Mouse (Mus musculus): Measurements from ENCODE around the gene Gys1.
A peak's percentile ranks its signal among the peaks of the same experiment; 100 is the strongest.
"Not testable (repeated sequence)": the region's sequence is repeated elsewhere in the genome, so short reads cannot be mapped to it uniquely, and the experiment has no call there.

Gene Gys1

GRCm38 (mm10) chr7:45434203-45435015, at the start of gene Gys1:
Gene Gys1 (plus strand): TSS chr7:45434844.
- peak; percentile 100 for DNase-seq (ENCODE audit: low spot score)

GRCm38 (mm10) chr7:45386077-45386476, 48.6 kb upstream of the Gys1 start:
- no peak for DNase-seq (ENCODE audit: low spot score)

DNA sequence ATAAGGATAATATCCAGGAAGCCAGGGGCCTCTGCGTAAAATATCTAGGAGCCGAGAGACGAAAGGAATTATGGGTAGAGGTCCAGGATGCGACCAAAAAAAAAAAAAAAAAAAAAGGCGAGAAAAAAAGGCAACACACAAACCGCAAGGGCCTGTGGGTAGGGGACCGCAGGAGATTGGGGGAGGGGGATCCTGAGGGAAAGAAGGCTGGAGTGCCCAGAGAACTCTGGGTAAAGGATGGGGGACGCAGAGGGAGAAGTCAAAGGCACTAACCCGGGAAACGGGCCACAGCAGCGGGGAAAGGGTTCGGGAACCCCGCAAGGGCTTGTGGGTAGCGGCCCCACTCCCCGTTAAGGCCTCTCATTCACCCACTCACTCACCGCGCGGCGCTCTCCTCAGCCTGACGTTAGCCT, 39.5 kb upstream of the Gys1 start:
- peak; percentile 59 for DNase-seq (ENCODE audit: low spot score)

- DNase-seq (ENCODE audit: low spot score) = peak; percentile 100
Observed at GRCm38 (mm10) chr7:45395578-45396336, 38.9 kb upstream of the Gys1 start, which contains the start of gene Snrnp70. Gene Snrnp70 (minus strand): TSS chr7:45395742.

GRCm38 (mm10) chr7:45396337-45396775, 38.3 kb upstream of the Gys1 start:
- DNase-seq (ENCODE audit: low spot score) = not testable (repeated sequence)

- no peak for DNase-seq (ENCODE audit: low spot score)
Observed at GRCm38 (mm10) chr7:45396787-45397186, 37.9 kb upstream of the Gys1 start.

- DNase-seq (ENCODE audit: low spot score) = no peak
Observed at GRCm38 (mm10) chr7:45401521-45402085, 33.0 kb upstream of the Gys1 start.

- DNase-seq (ENCODE audit: low spot score) = no peak
Observed at GRCm38 (mm10) chr7:45403532-45404261, 30.9 kb upstream of the Gys1 start.

GRCm38 (mm10) chr7:45405091-45406075, 29.3 kb upstream of the Gys1 start, which contains the start of gene Kcna7:
Gene Kcna7 (plus strand): TSS chr7:45405653.
- no peak for DNase-seq (ENCODE audit: low spot score)

DNA sequence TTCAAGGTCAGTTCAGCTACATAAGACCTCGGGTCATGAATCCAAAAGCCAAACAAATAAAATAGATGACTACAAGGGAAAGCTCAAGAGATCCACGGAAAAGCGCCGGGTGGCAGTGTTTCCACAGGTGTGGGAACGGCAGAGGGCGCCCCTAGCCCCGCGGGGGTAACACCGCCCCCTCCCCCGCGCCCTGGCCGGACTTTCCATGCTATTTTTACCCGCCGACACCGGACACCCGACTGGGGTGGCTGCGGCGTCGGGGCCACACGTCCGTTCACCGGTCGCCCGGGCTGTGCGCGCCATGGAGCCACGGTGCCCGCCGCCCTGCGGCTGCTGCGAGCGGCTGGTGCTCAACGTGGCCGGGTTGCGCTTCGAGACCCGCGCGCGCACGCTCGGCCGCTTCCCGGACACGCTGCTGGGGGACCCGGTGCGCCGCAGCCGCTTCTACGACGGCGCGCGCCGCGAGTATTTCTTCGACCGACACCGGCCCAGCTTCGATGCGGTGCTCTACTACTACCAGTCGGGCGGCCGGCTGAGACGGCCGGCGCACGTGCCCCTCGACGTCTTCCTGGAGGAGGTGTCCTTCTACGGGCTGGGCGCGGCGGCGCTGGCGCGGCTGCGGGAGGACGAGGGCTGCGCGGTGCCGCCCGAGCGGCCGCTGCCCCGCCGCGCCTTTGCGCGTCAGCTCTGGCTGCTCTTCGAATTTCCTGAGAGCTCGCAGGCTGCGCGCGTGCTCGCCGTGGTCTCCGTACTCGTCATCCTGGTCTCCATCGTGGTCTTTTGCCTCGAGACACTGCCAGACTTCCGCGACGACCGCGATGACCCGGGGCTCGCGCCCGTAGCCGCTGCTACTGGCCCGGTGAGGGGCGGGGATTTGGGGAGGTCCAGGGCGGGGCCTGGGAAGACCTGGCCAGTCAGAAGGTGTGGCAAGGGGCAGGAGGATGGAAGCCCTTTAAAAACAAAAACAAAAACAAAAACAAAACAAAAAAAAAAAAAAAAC, 28.2 kb upstream of the Gys1 start:
- no peak for DNase-seq (ENCODE audit: low spot score)

- DNase-seq (ENCODE audit: low spot score) = no peak
Observed at GRCm38 (mm10) chr7:45407836-45408235, 26.8 kb upstream of the Gys1 start.

GRCm38 (mm10) chr7:45408351-45408750, 26.3 kb upstream of the Gys1 start:
- no peak for DNase-seq (ENCODE audit: low spot score)

- DNase-seq (ENCODE audit: low spot score) = no peak
Observed at GRCm38 (mm10) chr7:45408949-45409348, 25.7 kb upstream of the Gys1 start.

DNA sequence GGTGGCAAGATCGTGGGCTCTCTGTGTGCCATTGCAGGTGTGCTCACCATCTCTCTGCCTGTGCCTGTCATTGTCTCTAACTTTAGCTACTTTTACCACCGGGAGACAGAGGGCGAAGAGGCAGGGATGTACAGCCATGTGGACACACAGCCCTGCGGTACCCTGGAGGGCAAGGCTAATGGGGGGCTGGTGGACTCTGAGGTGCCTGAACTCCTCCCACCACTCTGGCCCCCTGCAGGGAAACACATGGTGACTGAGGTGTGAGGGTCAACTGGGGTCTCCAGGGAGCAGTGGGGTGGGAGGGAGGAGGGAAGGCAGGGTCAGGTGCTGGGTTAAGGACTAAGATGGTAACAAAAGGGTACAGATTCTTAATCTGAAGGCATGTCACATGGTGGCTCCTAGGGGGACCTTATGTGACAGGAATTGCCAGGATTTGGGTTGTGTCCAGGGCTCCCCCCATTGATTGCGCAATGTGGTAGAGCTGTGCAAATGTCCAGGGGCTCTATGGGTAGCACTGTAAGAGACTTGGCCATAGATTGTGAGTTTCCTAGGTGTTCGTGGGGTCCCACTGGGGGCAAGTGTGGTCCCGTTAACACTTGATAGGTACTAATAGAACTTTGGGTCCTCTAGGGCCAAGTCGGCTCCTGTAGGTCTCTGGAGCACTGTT, 25.0 kb upstream of the Gys1 start:
- no peak for DNase-seq (ENCODE audit: low spot score)

DNA sequence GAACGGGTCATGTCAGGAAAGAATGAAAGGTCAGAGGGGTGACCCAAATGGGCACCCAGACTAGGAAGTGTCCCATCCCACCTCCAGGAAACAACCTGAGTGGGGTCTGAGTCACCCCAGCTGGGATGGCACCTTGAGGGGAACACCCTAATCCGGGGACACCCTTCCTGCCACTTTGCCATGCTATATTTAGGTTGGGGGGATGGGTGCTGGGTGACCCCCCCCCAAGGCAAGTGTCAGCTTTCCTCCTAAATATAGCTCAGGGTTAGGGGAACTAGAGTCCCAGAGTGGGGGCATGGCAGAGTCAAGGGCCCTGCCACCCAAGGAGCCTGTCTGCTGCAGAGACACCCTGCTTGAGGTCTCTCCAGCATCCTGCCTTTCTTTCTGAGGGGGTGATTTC, 22.2 kb upstream of the Gys1 start:
- DNase-seq (ENCODE audit: low spot score) = no peak

GRCm38 (mm10) chr7:45413113-45413863, 21.4 kb upstream of the Gys1 start, which contains the start of gene Ntf5:
Gene Ntf5 (plus strand): TSS chr7:45413695.
- peak; percentile 63 for DNase-seq (ENCODE audit: low spot score)

GRCm38 (mm10) chr7:45413864-45414739, 20.5 kb upstream of the Gys1 start:
- no peak for DNase-seq (ENCODE audit: low spot score)
